Mouse (Mus musculus): ENCODE results near the gene Col8a1. TPM values are rescaled to one million over a fixed set of nuclear protein-coding genes. Genes with fewer than 3 reads are reported as not detected.

The Col8a1 gene
- total RNA-seq, 2 experiments from 2014 or later: not detected

- ATAC-seq (replicated peaks; ENCODE audit: low FRiP score, poor library complexity, severe bottlenecking): no peak
These were observed 60.5 kb downstream of the Col8a1 start for GRCm38 (mm10) chr16:57693906-57694522.

GRCm38 (mm10) chr16:57685790-57686399, 68.6 kb downstream of the Col8a1 start:
- no peak for ATAC-seq (replicated peaks; ENCODE audit: low FRiP score, poor library complexity, severe bottlenecking)

GRCm38 (mm10) chr16:57672251-57672650, 82.3 kb downstream of the Col8a1 start:
- ATAC-seq (replicated peaks; ENCODE audit: low FRiP score, poor library complexity, severe bottlenecking): no peak

GRCm38 (mm10) chr16:57671637-57672036, 82.9 kb downstream of the Col8a1 start:
- ATAC-seq (replicated peaks; ENCODE audit: low FRiP score, poor library complexity, severe bottlenecking): no peak

GRCm38 (mm10) chr16:57669348-57669747, 85.2 kb downstream of the Col8a1 start:
- no peak for ATAC-seq (replicated peaks; ENCODE audit: low FRiP score, poor library complexity, severe bottlenecking)

GRCm38 (mm10) chr16:57662661-57663060, 91.9 kb downstream of the Col8a1 start:
- ATAC-seq (replicated peaks; ENCODE audit: low FRiP score, poor library complexity, severe bottlenecking): no peak

GRCm38 (mm10) chr16:57649888-57650287, 104.6 kb downstream of the Col8a1 start:
- no peak for ATAC-seq (replicated peaks; ENCODE audit: low FRiP score, poor library complexity, severe bottlenecking)

GRCm38 (mm10) chr16:57641346-57641885, 113.1 kb downstream of the Col8a1 start:
- no peak for ATAC-seq (replicated peaks; ENCODE audit: low FRiP score, poor library complexity, severe bottlenecking)

- no peak for ATAC-seq (replicated peaks; ENCODE audit: low FRiP score, poor library complexity, severe bottlenecking)
These were observed 119.8 kb downstream of the Col8a1 start for GRCm38 (mm10) chr16:57634766-57635165.

- ATAC-seq (replicated peaks; ENCODE audit: low FRiP score, poor library complexity, severe bottlenecking): no peak
These were observed 120.3 kb downstream of the Col8a1 start for GRCm38 (mm10) chr16:57634191-57634590.

- ATAC-seq (replicated peaks; ENCODE audit: low FRiP score, poor library complexity, severe bottlenecking): no peak
These were observed 142.8 kb downstream of the Col8a1 start for GRCm38 (mm10) chr16:57611768-57612167.

GRCm38 (mm10) chr16:57606444-57607227, 147.9 kb downstream of the Col8a1 start, which contains the start of gene Cmss1:
TSS of gene Cmss1 (minus strand) at chr16:57606864.
- peak; percentile 95 for ATAC-seq (replicated peaks; ENCODE audit: low FRiP score, poor library complexity, severe bottlenecking)

- no peak for ATAC-seq (replicated peaks; ENCODE audit: low FRiP score, poor library complexity, severe bottlenecking)
These were observed 153.5 kb downstream of the Col8a1 start for GRCm38 (mm10) chr16:57601031-57601430.

GRCm38 (mm10) chr16:57597295-57597957, 157.1 kb downstream of the Col8a1 start:
- no peak for ATAC-seq (replicated peaks; ENCODE audit: low FRiP score, poor library complexity, severe bottlenecking)

- no peak for ATAC-seq (replicated peaks; ENCODE audit: low FRiP score, poor library complexity, severe bottlenecking)
These were observed 160.9 kb downstream of the Col8a1 start for GRCm38 (mm10) chr16:57593422-57594157.

- no peak for ATAC-seq (replicated peaks; ENCODE audit: low FRiP score, poor library complexity, severe bottlenecking)
These were observed 169.3 kb downstream of the Col8a1 start for GRCm38 (mm10) chr16:57585201-57585600.

- ATAC-seq (replicated peaks; ENCODE audit: low FRiP score, poor library complexity, severe bottlenecking): no peak
These were observed 172.5 kb downstream of the Col8a1 start for GRCm38 (mm10) chr16:57582008-57582407.

- no peak for ATAC-seq (replicated peaks; ENCODE audit: low FRiP score, poor library complexity, severe bottlenecking)
These were observed 174.5 kb downstream of the Col8a1 start for GRCm38 (mm10) chr16:57580041-57580440.

GRCm38 (mm10) chr16:57577519-57577918, 177.0 kb downstream of the Col8a1 start:
- ATAC-seq (replicated peaks; ENCODE audit: low FRiP score, poor library complexity, severe bottlenecking): no peak

Measured in erythroid progenitor cell, adult 5-6 weeks (primary cell).